Mouse (Mus musculus) kidney, embryonic 16.5 days (tissue): ENCODE data around the gene Kitl. TPM values are rescaled to one million over a fixed set of nuclear protein-coding genes. Genes with fewer than 3 reads are reported as not detected.

Experiments
- ATAC-seq: fragments of 200-750 bp; cut with Nextera tagmentation; 2 replicates; pipeline ENCODE4 v1.8.0; 2017; ENCODE audit warnings: moderate TSS enrichment; ENCODE audit not compliant: low FRiP score, low TSS enrichment
- H3K27ac ChIP-seq: fragments of 300-500 bp; sonication (generic); 2 replicates; pipeline ENCODE4 v1.5.1; 2014; ENCODE audit warnings: low read length
- H3K27me3 ChIP-seq: fragments of 300-500 bp; sonication (generic); 2 replicates; pipeline ENCODE4 v1.6.1; 2014; ENCODE audit warnings: low read length, control low read depth, mixed read lengths; ENCODE audit not compliant: insufficient read depth
- H3K36me3 ChIP-seq: fragments of 300-500 bp; sonication (generic); 2 replicates; pipeline ENCODE4 v1.6.1; 2014; ENCODE audit warnings: low read length, control low read depth, mixed read lengths; ENCODE audit not compliant: insufficient read depth
- H3K4me1 ChIP-seq: fragments of 300-500 bp; sonication (generic); 2 replicates; pipeline ENCODE4 v1.6.1; 2014; ENCODE audit warnings: low read length, control low read depth, mixed read lengths; ENCODE audit not compliant: insufficient read depth
- H3K4me2 ChIP-seq: fragments of 300-500 bp; sonication (generic); replicated peaks from 2 replicates; pipeline ENCODE4 v1.6.1; 2014; ENCODE audit warnings: low read depth, low read length
- H3K4me3 ChIP-seq: fragments of 300-500 bp; sonication (generic); 2 replicates; pipeline ENCODE4 v1.5.1; 2014; ENCODE audit warnings: mild to moderate bottlenecking, low read length
- H3K9ac ChIP-seq: fragments of 300-500 bp; sonication (generic); replicated peaks from 2 replicates; pipeline ENCODE4 v1.6.1; 2014; ENCODE audit warnings: low read length
- H3K9me3 ChIP-seq: fragments of 300-500 bp; sonication (generic); 2 replicates; pipeline ENCODE4 v1.6.1; 2016; ENCODE audit warnings: low read length, control low read depth
- WGBS: fragments of 180-500 bp; shearing (Covaris S2); extraction: QIAGEN DNeasy Blood & Tissue Kit; methylation state at CpG from one replicate; pipeline ENCODE4 v1.1.7; 2014; 5-methylcytosine and 5-hydroxymethylcytosine counted together
- polyA plus RNA-seq: library from polyadenylated mRNA; unstranded; fragments of >200 nt; fragmentation: Nextera tagmentation; extraction: Ambion mirVana; gene quantifications from 2 replicates; pipeline ENCODE4 v1.2.1, GENCODE M21; 2015

Kitl gene
- polyA plus RNA-seq, 1 experiment from 2014 or later, result 19.3 TPM

- no peak overlapping the region for H3K27ac ChIP-seq
- no peak overlapping the region for H3K4me3 ChIP-seq
- 71% methylated on average over 7 of the region's 7 CpGs for WGBS
- peaks cover 7% of the 10 kb centered on the region; the same call in 1 of the 2 replicates for H3K4me1 ChIP-seq
- no peak overlapping the region for H3K9ac ChIP-seq
- H3K27me3 ChIP-seq, result no peaks in the 10 kb centered on the region
- no peak overlapping the region for H3K4me2 ChIP-seq
- no peaks in the 10 kb centered on the region for H3K36me3 ChIP-seq
- H3K9me3 ChIP-seq, result no peaks in the 10 kb centered on the region
- no peak for ATAC-seq
Observed at GRCm38 (mm10) chr10:100066374-100066773, 50.9 kb downstream of the Kitl start.

GRCm38 (mm10) chr10:100072641-100073040 lies 57.2 kb downstream of the Kitl start:
- Histone ChIP-seq H3K27ac (no peak overlapping the region), H3K4me1 (peaks cover 3% of the 10 kb centered on the region; the same call in 1 of the 2 replicates), H3K36me3 (no peaks in the 10 kb centered on the region), H3K9me3 (no peaks in the 10 kb centered on the region), H3K27me3 (no peaks in the 10 kb centered on the region), H3K9ac (no peak overlapping the region), H3K4me3 (no peak overlapping the region), H3K4me2 (no peak overlapping the region)
- 72% methylated on average over 1 of the region's 1 CpGs for WGBS
- ATAC-seq, result no peak

- Histone ChIP-seq H3K27ac (no peak overlapping the region), H3K9ac (no peak overlapping the region), H3K9me3 (no peaks in the 10 kb centered on the region), H3K36me3 (no peaks in the 10 kb centered on the region), H3K27me3 (no peaks in the 10 kb centered on the region), H3K4me2 (no peak overlapping the region), H3K4me3 (no peak overlapping the region), H3K4me1 (no peaks in the 10 kb centered on the region)
- ATAC-seq, result no peak
Observed at GRCm38 (mm10) chr10:100073092-100073491, 57.7 kb downstream of the Kitl start.

GRCm38 (mm10) chr10:100101115-100101514 lies 85.7 kb downstream of the Kitl start:
- Histone ChIP-seq H3K4me2 (no peak overlapping the region), H3K27ac (no peak overlapping the region), H3K9ac (no peak overlapping the region), H3K4me3 (no peak overlapping the region), H3K4me1 (no peaks in the 10 kb centered on the region), H3K27me3 (no peaks in the 10 kb centered on the region), H3K36me3 (no peaks in the 10 kb centered on the region), H3K9me3 (no peaks in the 10 kb centered on the region)
- peak; percentile 54; the same call in 1 of the 2 replicates for ATAC-seq
- WGBS, result 35% methylated on average over 3 of the region's 3 CpGs

- ATAC-seq, result no peak
- no peaks in the 10 kb centered on the region for H3K9me3 ChIP-seq
- no peak overlapping the region for H3K9ac ChIP-seq
- H3K36me3 ChIP-seq, result no peaks in the 10 kb centered on the region
- WGBS, result 49% methylated on average over 7 of the region's 7 CpGs
- no peak overlapping the region for H3K4me3 ChIP-seq
- no peaks in the 10 kb centered on the region for H3K27me3 ChIP-seq
- no peak overlapping the region for H3K4me2 ChIP-seq
- H3K27ac ChIP-seq, result no peak overlapping the region
- H3K4me1 ChIP-seq, result no peaks in the 10 kb centered on the region
Observed at GRCm38 (mm10) chr10:100111209-100111608, 95.8 kb downstream of the Kitl start.

GRCm38 (mm10) chr10:100115570-100115969 lies 100.1 kb downstream of the Kitl start:
- WGBS, result 97% methylated on average over 2 of the region's 2 CpGs
- Histone ChIP-seq H3K36me3 (no peaks in the 10 kb centered on the region), H3K27ac (no peak overlapping the region)

GRCm38 (mm10) chr10:100124452-100124851 lies 109.0 kb downstream of the Kitl start:
- H3K4me2 ChIP-seq, result no peak overlapping the region
- H3K4me1 ChIP-seq, result no peaks in the 10 kb centered on the region
- H3K36me3 ChIP-seq, result no peaks in the 10 kb centered on the region
- ATAC-seq, result peak; percentile 73; the same call in 1 of the 2 replicates
- no peak overlapping the region for H3K4me3 ChIP-seq
- H3K9me3 ChIP-seq, result no peaks in the 10 kb centered on the region
- H3K9ac ChIP-seq, result no peak overlapping the region
- no peaks in the 10 kb centered on the region for H3K27me3 ChIP-seq
- 35% methylated on average over 5 of the region's 5 CpGs for WGBS
- no peak overlapping the region for H3K27ac ChIP-seq

More at GRCm38 (mm10) chr10:100115570-100115969, 100.1 kb downstream of the Kitl start:
- H3K27me3 ChIP-seq, result no peaks in the 10 kb centered on the region
- H3K4me3 ChIP-seq, result no peak overlapping the region
- H3K4me2 ChIP-seq, result no peak overlapping the region
- H3K9ac ChIP-seq, result no peak overlapping the region
- ATAC-seq, result no peak
- H3K4me1 ChIP-seq, result no peaks in the 10 kb centered on the region
- H3K9me3 ChIP-seq, result no peaks in the 10 kb centered on the region

- no peak overlapping the region for H3K4me3 ChIP-seq
Observed at GRCm38 (mm10) chr10:100127837-100128743, 112.7 kb downstream of the Kitl start.

GRCm38 (mm10) chr10:100131657-100132056 lies 116.2 kb downstream of the Kitl start:
- no peaks in the 10 kb centered on the region for H3K4me1 ChIP-seq
- H3K9ac ChIP-seq, result no peak overlapping the region
- no peaks in the 10 kb centered on the region for H3K36me3 ChIP-seq
- no peak overlapping the region for H3K27ac ChIP-seq
- H3K4me2 ChIP-seq, result no peak overlapping the region
- H3K27me3 ChIP-seq, result no peaks in the 10 kb centered on the region
- H3K9me3 ChIP-seq, result no peaks in the 10 kb centered on the region
- whole genome bisulfite sequencing, result 68% methylated on average over 4 of the region's 4 CpGs
- H3K4me3 ChIP-seq, result no peak overlapping the region
- ATAC-seq, result no peak

More at GRCm38 (mm10) chr10:100127837-100128743, 112.7 kb downstream of the Kitl start:
- H3K4me1 ChIP-seq, result no peaks in the 10 kb centered on the region
- no peak overlapping the region for H3K9ac ChIP-seq
- 62% methylated on average over 23 of the region's 23 CpGs for WGBS
- peak; percentile 52; the same call in 1 of the 2 replicates for ATAC-seq
- no peaks in the 10 kb centered on the region for H3K27me3 ChIP-seq
- H3K9me3 ChIP-seq, result no peaks in the 10 kb centered on the region
- H3K4me2 ChIP-seq, result no peak overlapping the region
- no peaks in the 10 kb centered on the region for H3K36me3 ChIP-seq
- no peak overlapping the region for H3K27ac ChIP-seq

GRCm38 (mm10) chr10:100132304-100132703 lies 116.9 kb downstream of the Kitl start:
- Histone ChIP-seq H3K9me3 (no peaks in the 10 kb centered on the region), H3K4me2 (no peak overlapping the region), H3K27ac (no peak overlapping the region), H3K4me3 (no peak overlapping the region), H3K4me1 (no peaks in the 10 kb centered on the region), H3K36me3 (no peaks in the 10 kb centered on the region), H3K27me3 (no peaks in the 10 kb centered on the region), H3K9ac (no peak overlapping the region)
- 83% methylated on average over 1 of the region's 1 CpGs for WGBS
- no peak for ATAC-seq
